Mouse (Mus musculus) heart, postnatal 0 days (tissue): ENCODE data around the gene Zcchc24.

Experiments used
- CTCF ChIP-seq: IDR thresholded peaks from 2 replicates; pipeline ENCODE4 v1.5.1; 2016; ENCODE audit warnings: antibody characterized with exemption, control low read depth, low read depth
- EP300 ChIP-seq: IDR thresholded peaks from 2 replicates; pipeline ENCODE4 v1.6.1; 2016; ENCODE audit warnings: antibody characterized with exemption, low read depth

DNA sequence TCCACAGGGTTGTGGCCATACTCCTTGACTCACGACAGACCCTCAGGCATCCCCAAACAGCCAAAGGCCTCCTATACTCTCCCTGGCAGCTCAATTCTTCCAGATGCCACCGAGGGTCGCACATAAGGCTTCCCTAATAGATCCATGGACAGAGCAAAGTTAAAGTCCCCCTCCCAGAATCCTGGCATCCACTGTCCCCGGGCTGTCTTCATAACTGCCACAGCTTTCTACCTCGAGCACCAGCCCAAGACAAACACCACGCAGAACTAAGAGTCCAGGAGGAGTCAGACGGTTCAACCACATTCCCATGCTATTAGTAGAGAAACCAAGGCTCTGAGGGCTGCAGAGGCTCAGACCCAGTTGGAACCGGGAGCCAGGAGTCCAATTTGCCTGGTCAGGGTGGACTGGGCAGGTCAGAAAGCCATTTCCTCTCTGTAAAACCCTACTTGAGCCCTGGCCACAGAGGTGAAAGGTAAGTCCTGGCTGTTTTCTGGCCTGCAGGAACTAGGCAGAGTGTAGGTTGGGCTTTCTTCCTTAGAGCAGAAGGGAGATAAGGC is 8.8 kb downstream of the Zcchc24 start:
- no peak for TF ChIP-seq CTCF
- no peak for TF ChIP-seq EP300
